Mouse (Mus musculus): Measurements from ENCODE around the gene Cd2. TPM values are rescaled to one million over a fixed set of nuclear protein-coding genes. Genes with fewer than 3 reads are reported as not detected.

Gene Cd2
- polyA plus RNA-seq, 1 experiment from 2014 or later, result 0.15 TPM

GRCm38 (mm10) chr3:101281841-101282240 lies 5.9 kb downstream of the Cd2 start:
- H3K9ac ChIP-seq, result no peak overlapping the region
- peaks cover 7% of the 10 kb centered on the region; the same call in 1 of the 2 replicates for H3K27me3 ChIP-seq
- H3K4me1 ChIP-seq (replicated peaks), result no peaks in the 10 kb centered on the region
- H3K9me3 ChIP-seq (replicated peaks), result no peaks in the 10 kb centered on the region
- H3K4me3 ChIP-seq (replicated peaks), result no peak overlapping the region
- H3K27ac ChIP-seq (replicated peaks), result no peak overlapping the region
- ATAC-seq (ENCODE audit: insufficient read depth), result no peak
- WGBS (ENCODE audit: insufficient replicate concordance), result 40% methylated on average over 4 of the region's 4 CpGs
- no peaks in the 10 kb centered on the region for H3K36me3 ChIP-seq (replicated peaks)
- no peak overlapping the region for H3K4me2 ChIP-seq

DNA sequence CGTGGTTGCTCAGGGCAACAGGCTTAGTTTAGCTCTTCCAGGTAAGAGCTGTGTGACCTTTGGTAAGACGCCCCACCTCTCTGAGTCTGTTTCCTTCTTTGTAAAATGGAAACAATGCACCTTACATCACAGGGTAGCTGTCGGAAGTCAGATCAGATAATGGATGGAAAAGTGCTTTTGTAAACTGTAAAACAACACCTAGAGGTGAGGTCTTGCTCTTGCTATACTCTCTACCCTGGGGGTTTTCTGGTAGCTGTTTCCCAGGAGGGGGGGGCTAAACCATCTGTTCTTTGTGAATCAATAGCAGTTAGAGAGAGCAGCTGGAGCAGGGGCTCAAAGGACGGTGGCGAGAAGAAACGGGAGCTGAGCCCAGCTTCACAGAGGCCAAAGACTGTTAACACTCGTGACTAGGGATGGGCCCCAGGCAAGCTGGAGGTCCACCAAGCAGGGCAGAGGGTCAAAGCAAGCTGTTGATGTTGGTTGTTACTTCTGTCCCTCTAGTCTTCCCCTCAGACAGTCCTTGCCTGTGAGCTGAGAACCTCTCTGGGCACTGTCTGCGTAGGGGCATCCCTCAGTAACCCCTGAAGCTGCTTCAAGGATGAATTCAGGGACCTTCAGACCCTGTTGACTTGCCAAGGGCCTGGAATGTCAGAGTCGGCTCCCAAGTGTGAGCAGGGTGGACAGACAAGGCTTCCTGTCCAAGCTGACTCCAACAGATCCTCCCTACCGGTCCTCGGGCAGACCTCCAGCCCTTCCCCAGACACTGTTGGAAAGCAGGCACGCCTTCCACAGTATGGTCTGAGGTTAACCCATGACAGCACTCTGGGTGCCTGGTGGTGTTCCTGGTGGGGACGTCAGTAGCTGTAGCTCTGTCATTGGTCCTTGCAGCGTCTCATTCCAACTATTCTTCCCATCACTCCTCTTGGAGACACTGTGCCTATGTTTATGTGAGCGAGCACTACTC lies 7.1 kb downstream of the Cd2 start:
- peaks cover 7% of the 10 kb centered on the region; the same call in 1 of the 2 replicates for H3K27me3 ChIP-seq
- no peak for ATAC-seq (ENCODE audit: insufficient read depth)
- no peak overlapping the region for H3K9ac ChIP-seq
- no peak overlapping the region for H3K4me3 ChIP-seq (replicated peaks)
- no peak overlapping the region for H3K4me2 ChIP-seq
- no peaks in the 10 kb centered on the region for H3K36me3 ChIP-seq (replicated peaks)
- no peak overlapping the region for H3K27ac ChIP-seq (replicated peaks)
- no peaks in the 10 kb centered on the region for H3K9me3 ChIP-seq (replicated peaks)
- 30% methylated on average over 15 of the region's 15 CpGs for WGBS (ENCODE audit: insufficient replicate concordance)
- no peaks in the 10 kb centered on the region for H3K4me1 ChIP-seq (replicated peaks)

DNA sequence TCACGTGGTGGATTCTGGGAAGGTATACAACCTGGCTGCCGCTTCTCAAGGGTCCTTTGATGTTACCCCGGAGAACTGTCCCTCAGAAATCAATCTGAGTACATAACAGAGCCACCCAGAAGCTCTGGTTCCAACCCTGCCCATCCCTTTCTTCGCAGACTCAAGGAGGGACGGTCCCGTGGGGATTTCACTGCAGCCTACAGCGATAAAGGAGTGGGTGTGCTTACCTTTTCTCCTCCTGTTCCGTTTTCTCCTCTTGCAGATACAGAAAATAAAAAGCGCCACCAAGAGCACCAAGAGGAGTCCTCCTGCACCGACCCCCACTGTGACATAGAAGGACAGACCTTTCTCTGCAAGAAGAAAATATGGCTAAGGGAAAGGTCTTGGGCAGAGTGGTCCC lies 8.2 kb downstream of the Cd2 start:
- Histone ChIP-seq H3K4me2 (no peak overlapping the region), H3K36me3 (replicated peaks) (no peaks in the 10 kb centered on the region), H3K9ac (no peak overlapping the region), H3K9me3 (replicated peaks) (no peaks in the 10 kb centered on the region), H3K4me1 (replicated peaks) (no peaks in the 10 kb centered on the region), H3K27me3 (peaks cover 7% of the 10 kb centered on the region; the same call in 1 of the 2 replicates), H3K4me3 (replicated peaks) (no peak overlapping the region), H3K27ac (replicated peaks) (no peak overlapping the region)
- ATAC-seq (ENCODE audit: insufficient read depth), result no peak
- 58% methylated on average over 10 of the region's 10 CpGs for WGBS (ENCODE audit: insufficient replicate concordance)

- no peaks in the 10 kb centered on the region for H3K36me3 ChIP-seq (replicated peaks)
- WGBS (ENCODE audit: insufficient replicate concordance), result 58% methylated on average over 5 of the region's 5 CpGs
- no peak overlapping the region for H3K4me3 ChIP-seq (replicated peaks)
These were observed 9.3 kb downstream of the Cd2 start for GRCm38 (mm10) chr3:101278396-101278795.

GRCm38 (mm10) chr3:101277830-101278229 lies 9.9 kb downstream of the Cd2 start:
- Histone ChIP-seq H3K27me3 (peaks cover 7% of the 10 kb centered on the region; the same call in 1 of the 2 replicates), H3K4me3 (replicated peaks) (no peak overlapping the region), H3K4me1 (replicated peaks) (no peaks in the 10 kb centered on the region), H3K9ac (no peak overlapping the region), H3K9me3 (replicated peaks) (no peaks in the 10 kb centered on the region), H3K4me2 (no peak overlapping the region), H3K27ac (replicated peaks) (no peak overlapping the region), H3K36me3 (replicated peaks) (no peaks in the 10 kb centered on the region)
- WGBS (ENCODE audit: insufficient replicate concordance), result 55% methylated on average over 4 of the region's 4 CpGs
- ATAC-seq (ENCODE audit: insufficient read depth), result no peak

More at GRCm38 (mm10) chr3:101278396-101278795, 9.3 kb downstream of the Cd2 start:
- no peak overlapping the region for H3K27ac ChIP-seq (replicated peaks)
- H3K27me3 ChIP-seq, result peaks cover 7% of the 10 kb centered on the region; the same call in 1 of the 2 replicates
- no peaks in the 10 kb centered on the region for H3K9me3 ChIP-seq (replicated peaks)
- H3K9ac ChIP-seq, result no peak overlapping the region
- no peak overlapping the region for H3K4me2 ChIP-seq
- no peak for ATAC-seq (ENCODE audit: insufficient read depth)
- H3K4me1 ChIP-seq (replicated peaks), result no peaks in the 10 kb centered on the region

DNA sequence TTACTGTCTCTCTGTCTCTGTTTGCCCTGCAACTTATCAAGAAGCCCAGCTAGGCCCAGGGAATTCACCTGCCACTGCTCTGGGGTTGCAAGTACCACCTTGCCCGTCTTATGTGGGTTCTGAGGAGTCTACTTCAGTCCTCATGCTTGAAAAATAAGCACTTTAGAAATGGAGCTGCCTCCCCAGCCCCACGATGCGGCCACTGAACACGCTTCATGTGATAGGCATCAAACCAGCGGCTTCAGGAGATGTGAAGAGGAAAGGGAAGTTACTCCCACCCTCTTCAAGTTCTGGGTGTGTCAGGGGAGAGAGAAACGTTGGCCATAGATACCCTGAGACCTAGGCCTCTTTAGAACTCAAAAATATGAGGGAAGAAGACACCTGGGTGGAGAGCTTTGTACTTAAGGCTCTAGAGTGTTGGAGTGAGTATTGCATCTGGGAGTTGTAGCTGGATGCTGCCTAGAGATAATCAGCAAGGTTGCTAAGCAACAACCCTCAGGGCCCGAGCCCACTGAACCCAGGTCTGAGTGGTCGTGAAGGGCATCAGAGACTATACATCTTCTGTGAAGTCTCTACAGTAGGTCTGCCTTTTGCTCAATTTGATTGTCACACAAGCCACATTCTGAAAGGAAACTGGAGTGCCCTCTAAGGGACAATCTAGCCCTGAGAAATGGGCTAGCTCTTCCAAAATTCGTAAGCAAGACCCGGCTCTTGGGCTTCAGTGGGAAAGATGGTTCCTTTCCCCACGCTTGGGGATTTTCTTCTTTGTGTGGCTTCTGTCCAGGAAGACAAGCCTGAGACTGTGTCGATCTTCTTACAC lies 11.0 kb downstream of the Cd2 start:
- Histone ChIP-seq H3K36me3 (replicated peaks) (no peaks in the 10 kb centered on the region), H3K9ac (no peak overlapping the region), H3K4me1 (replicated peaks) (no peaks in the 10 kb centered on the region), H3K27me3 (0 out of 2 replicates have a peak, but pooled peaks cover under 1% of the 10 kb centered on the region), H3K4me2 (no peak overlapping the region), H3K4me3 (replicated peaks) (no peak overlapping the region), H3K27ac (replicated peaks) (no peak overlapping the region), H3K9me3 (replicated peaks) (no peaks in the 10 kb centered on the region)
- WGBS (ENCODE audit: insufficient replicate concordance), result 39% methylated on average over 12 of the region's 12 CpGs
- ATAC-seq (ENCODE audit: insufficient read depth), result no peak

- H3K36me3 ChIP-seq (replicated peaks), result no peaks in the 10 kb centered on the region
- H3K4me1 ChIP-seq (replicated peaks), result no peaks in the 10 kb centered on the region
- no peak for ATAC-seq (ENCODE audit: insufficient read depth)
- no peak overlapping the region for H3K27ac ChIP-seq (replicated peaks)
- no peaks in the 10 kb centered on the region for H3K9me3 ChIP-seq (replicated peaks)
- H3K4me2 ChIP-seq, result no peak overlapping the region
- no peak overlapping the region for H3K4me3 ChIP-seq (replicated peaks)
- no peak overlapping the region for H3K9ac ChIP-seq
- WGBS (ENCODE audit: insufficient replicate concordance), result 64% methylated on average over 16 of the region's 16 CpGs
- no peaks in the 10 kb centered on the region for H3K27me3 ChIP-seq
These were observed 12.0 kb downstream of the Cd2 start for GRCm38 (mm10) chr3:101275636-101276300.

DNA sequence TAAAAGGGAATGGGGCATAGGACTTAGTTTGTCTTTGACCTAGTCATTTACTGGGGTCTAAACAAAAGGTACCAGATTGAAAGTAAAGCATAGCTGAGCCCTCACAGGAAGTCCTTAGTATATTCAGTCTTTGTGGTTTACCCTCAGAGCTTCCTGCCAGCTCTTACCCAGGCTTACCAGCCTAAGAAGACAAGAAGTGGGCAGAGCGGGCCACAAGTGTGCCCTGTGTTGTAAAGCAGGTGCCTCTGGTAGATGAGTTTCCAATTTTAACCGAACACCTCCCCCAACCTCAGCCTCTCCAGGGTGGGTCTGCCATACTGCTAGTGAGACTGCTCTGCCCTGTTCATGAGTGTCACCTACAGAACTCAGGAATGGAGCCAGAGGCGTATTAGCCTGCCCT lies 12.9 kb downstream of the Cd2 start:
- Histone ChIP-seq H3K9ac (no peak overlapping the region), H3K4me3 (replicated peaks) (no peak overlapping the region), H3K27me3 (no peaks in the 10 kb centered on the region), H3K4me2 (no peak overlapping the region), H3K9me3 (replicated peaks) (no peaks in the 10 kb centered on the region), H3K4me1 (replicated peaks) (no peaks in the 10 kb centered on the region), H3K27ac (replicated peaks) (no peak overlapping the region), H3K36me3 (replicated peaks) (no peaks in the 10 kb centered on the region)
- no peak for ATAC-seq (ENCODE audit: insufficient read depth)
- WGBS (ENCODE audit: insufficient replicate concordance), result 32% methylated on average over 3 of the region's 3 CpGs

DNA sequence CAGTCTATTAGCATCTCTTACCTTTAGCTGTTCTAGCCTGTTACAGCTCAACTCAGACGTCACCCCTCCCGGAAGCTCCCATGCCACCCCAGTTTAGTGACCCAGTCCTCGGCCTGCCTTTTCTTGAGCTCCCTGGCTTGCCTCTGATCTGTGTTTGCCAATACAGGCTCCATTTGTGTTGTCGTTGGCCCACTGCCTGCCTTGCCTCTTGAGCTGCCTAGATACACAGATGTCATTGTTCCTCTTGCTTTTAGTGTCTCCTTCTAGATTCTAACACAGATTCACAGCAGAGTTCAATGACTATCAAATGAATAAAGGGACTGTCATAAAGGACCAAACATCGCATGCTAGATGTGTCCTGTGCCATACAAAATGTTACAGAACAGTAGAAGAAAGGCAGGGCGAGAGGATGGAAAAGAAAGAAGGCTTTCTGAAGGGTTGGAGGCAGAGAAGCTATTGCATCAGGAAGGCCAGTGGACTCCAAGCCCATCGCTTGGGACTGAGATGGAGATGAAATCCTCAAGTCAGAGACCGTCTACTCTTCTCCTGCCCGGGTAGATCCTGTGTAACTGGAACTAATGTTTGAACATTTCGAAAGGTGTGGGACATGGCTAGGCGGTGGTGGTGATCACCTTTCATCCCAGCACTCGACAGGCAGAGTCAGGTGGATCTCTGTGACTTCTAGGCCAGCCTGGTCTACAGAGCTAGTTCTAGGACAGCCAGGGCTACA lies 13.5 kb downstream of the Cd2 start:
- Histone ChIP-seq H3K36me3 (replicated peaks) (no peaks in the 10 kb centered on the region), H3K4me3 (replicated peaks) (no peak overlapping the region), H3K27me3 (no peaks in the 10 kb centered on the region), H3K27ac (replicated peaks) (no peak overlapping the region), H3K9me3 (replicated peaks) (no peaks in the 10 kb centered on the region), H3K9ac (no peak overlapping the region), H3K4me2 (no peak overlapping the region), H3K4me1 (replicated peaks) (no peaks in the 10 kb centered on the region)
- ATAC-seq (ENCODE audit: insufficient read depth), result no peak
- WGBS (ENCODE audit: insufficient replicate concordance), result 56% methylated on average over 12 of the region's 12 CpGs

DNA sequence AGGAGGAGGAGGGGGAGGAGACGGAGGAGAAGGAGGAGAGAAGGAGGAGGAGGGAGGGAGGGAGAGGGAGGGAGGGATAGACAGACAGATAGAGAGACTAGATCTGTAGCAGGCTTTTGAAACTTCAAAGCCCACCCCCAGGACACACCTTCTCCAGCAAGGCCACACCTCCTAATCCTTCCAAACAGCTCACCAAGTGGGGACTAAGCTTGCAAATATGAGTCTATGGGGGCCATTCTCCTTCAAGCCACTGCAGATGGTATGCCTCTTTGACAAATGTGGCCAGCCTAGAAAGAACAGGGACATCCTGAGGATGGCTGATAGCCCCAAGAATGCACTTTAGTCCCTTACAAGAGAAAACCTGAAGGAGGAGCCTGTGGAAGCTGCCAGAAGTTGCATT lies 15.6 kb downstream of the Cd2 start:
- Histone ChIP-seq H3K36me3 (replicated peaks) (no peaks in the 10 kb centered on the region), H3K4me1 (replicated peaks) (no peaks in the 10 kb centered on the region), H3K4me3 (replicated peaks) (no peak overlapping the region), H3K9me3 (replicated peaks) (no peaks in the 10 kb centered on the region), H3K27ac (replicated peaks) (no peak overlapping the region), H3K9ac (no peak overlapping the region), H3K27me3 (no peaks in the 10 kb centered on the region), H3K4me2 (no peak overlapping the region)
- no peak for ATAC-seq (ENCODE audit: insufficient read depth)
- WGBS (ENCODE audit: insufficient replicate concordance), result 46% methylated on average over 1 of the region's 1 CpGs

All from liver, embryonic 15.5 days (tissue).